Mouse (Mus musculus) urinary bladder, postnatal 36 days (tissue): ENCODE measurements around the gene Hexim2.
A peak's percentile ranks its signal among the peaks of the same experiment; 100 is the strongest.

ENCODE experiments used
- DNase-seq, 2 experiments: peaks; one replicate each; pipeline ENCODE4 v3.0.0; 2022; ENCODE audit warnings: low spot score in 2 of 2, mixed read lengths in 1 of 2

Hexim2 gene

GRCm38 (mm10) chr11:103131701-103132575 lies at the start of gene Hexim2:
Gene Hexim2 (plus strand): TSS chr11:103132429.
- DNase-seq: peak; percentile 51 to 68

- no peak for DNase-seq
Measured at GRCm38 (mm10) chr11:103093306-103093705, 38.9 kb upstream of the Hexim2 start.

- DNase-seq: peak; percentile 47 to 70
Measured at GRCm38 (mm10) chr11:103093862-103094833, 38.1 kb upstream of the Hexim2 start.

GRCm38 (mm10) chr11:103095107-103095670 lies 37.0 kb upstream of the Hexim2 start:
- no peak for DNase-seq

- no peak for DNase-seq
Measured at GRCm38 (mm10) chr11:103095801-103096200, 36.4 kb upstream of the Hexim2 start.

- no peak for DNase-seq
Measured at GRCm38 (mm10) chr11:103096979-103097894, 35.0 kb upstream of the Hexim2 start.

- DNase-seq: no peak
Measured at GRCm38 (mm10) chr11:103098531-103099190, 33.6 kb upstream of the Hexim2 start.

- DNase-seq: no peak
Measured at GRCm38 (mm10) chr11:103099352-103099940, 32.8 kb upstream of the Hexim2 start.

GRCm38 (mm10) chr11:103100361-103100760 lies 31.9 kb upstream of the Hexim2 start:
- no peak for DNase-seq

- DNase-seq: peak; percentile 83 to 89
Measured at GRCm38 (mm10) chr11:103101481-103101865, 30.8 kb upstream of the Hexim2 start, which contains the start of the genes Plcd3 and Acbd4. Gene Plcd3 (minus strand): TSS chr11:103101658. Gene Acbd4 (plus strand): TSS chr11:103101682.

- DNase-seq: peak; percentile 73 to 77
Measured at GRCm38 (mm10) chr11:103101866-103102501, 30.2 kb upstream of the Hexim2 start.

GRCm38 (mm10) chr11:103102725-103103349 lies 29.4 kb upstream of the Hexim2 start:
- DNase-seq: peak; percentile 98 to 100

- no peak for DNase-seq
Measured at GRCm38 (mm10) chr11:103103621-103104020, 28.6 kb upstream of the Hexim2 start.

- DNase-seq: no peak
Measured at GRCm38 (mm10) chr11:103104469-103104868, 27.8 kb upstream of the Hexim2 start.

- no peak for DNase-seq
Measured at GRCm38 (mm10) chr11:103105180-103105725, 27.0 kb upstream of the Hexim2 start.

- no peak for DNase-seq
Measured at GRCm38 (mm10) chr11:103105810-103106209, 26.4 kb upstream of the Hexim2 start.

GRCm38 (mm10) chr11:103106386-103106785 lies 25.8 kb upstream of the Hexim2 start:
- no peak for DNase-seq

- no peak for DNase-seq
Measured at GRCm38 (mm10) chr11:103111301-103111700, 20.9 kb upstream of the Hexim2 start.
